Mouse (Mus musculus): ENCODE data around the gene Cul9. TPM values are rescaled to one million over a fixed set of nuclear protein-coding genes. Genes with fewer than 3 reads are reported as not detected.

Cul9 gene
- polyA plus RNA-seq, 1 experiment from 2014 or later = 5.8 TPM

DNA sequence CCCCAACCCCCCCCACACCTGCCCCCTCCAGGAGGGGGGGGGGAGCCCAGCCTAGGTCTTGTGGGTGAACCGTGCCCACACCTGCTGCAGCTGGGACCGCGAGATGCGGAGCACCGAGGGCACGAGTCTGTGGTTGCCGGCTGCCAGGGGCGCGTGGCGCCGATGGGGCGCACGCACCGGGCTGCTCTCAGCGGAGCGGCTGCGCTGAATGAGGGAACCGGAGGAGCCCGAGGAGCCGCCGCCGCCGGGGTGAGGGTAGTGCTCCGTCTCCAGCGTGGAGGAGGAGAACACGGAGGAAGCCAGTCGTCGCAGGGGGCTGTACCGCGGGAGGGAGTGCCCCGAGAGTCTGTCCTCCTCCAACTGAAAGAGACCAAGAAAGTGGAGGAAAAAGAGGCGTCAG is 85.5 kb downstream of the Cul9 start:
- Histone ChIP-seq H3K9ac (peak overlapping the region; percentile 35), H3K4me3 (replicated peaks) (peak overlapping the region; percentile 43), H3K4me2 (peak overlapping the region; percentile 76), H3K9me3 (replicated peaks) (no peaks in the 10 kb centered on the region), H3K27me3 (peaks cover 71% of the 10 kb centered on the region), H3K4me1 (peaks cover 21% of the 10 kb centered on the region), H3K27ac (no peak overlapping the region), H3K36me3 (no peaks in the 10 kb centered on the region)
- ATAC-seq (replicated peaks; ENCODE audit: low FRiP score) = no peak
- WGBS = 1% methylated on average over 32 of the region's 32 CpGs

GRCm38 (mm10) chr17:46458439-46458838 is 87.7 kb downstream of the Cul9 start:
- H3K27me3 ChIP-seq = peaks cover 88% of the 10 kb centered on the region
- no peak overlapping the region for H3K4me2 ChIP-seq
- no peak overlapping the region for H3K9ac ChIP-seq
- no peak overlapping the region for H3K27ac ChIP-seq
- H3K4me3 ChIP-seq (replicated peaks) = no peak overlapping the region
- H3K36me3 ChIP-seq = no peaks in the 10 kb centered on the region
- 45% methylated on average over 3 of the region's 3 CpGs for WGBS
- H3K4me1 ChIP-seq = peaks cover 43% of the 10 kb centered on the region
- no peak for ATAC-seq (replicated peaks; ENCODE audit: low FRiP score)
- H3K9me3 ChIP-seq (replicated peaks) = no peaks in the 10 kb centered on the region

DNA sequence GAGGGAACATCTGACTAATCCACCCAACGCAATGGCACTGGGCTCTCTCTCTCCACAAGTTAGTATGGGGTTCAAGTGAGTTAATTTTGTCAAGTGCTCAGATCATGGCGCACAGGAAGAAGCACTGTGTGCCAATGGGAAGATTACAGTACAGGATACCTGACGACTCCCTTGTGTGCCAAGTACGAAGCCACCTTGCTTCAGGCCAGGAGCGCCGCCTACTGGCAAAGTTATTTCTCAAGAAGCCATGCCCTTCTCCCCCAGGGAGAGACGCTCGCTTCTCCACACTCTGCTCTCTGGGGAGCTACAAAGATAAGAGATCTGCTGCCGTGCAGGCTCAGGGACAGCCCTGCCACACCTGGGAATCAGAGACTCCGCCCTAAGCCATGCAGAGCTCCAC is 88.4 kb downstream of the Cul9 start:
- Histone ChIP-seq H3K36me3 (no peaks in the 10 kb centered on the region), H3K4me1 (peaks cover 50% of the 10 kb centered on the region), H3K4me3 (replicated peaks) (no peak overlapping the region), H3K27ac (no peak overlapping the region), H3K4me2 (no peak overlapping the region), H3K9me3 (replicated peaks) (no peaks in the 10 kb centered on the region), H3K27me3 (peaks cover 95% of the 10 kb centered on the region), H3K9ac (no peak overlapping the region)
- WGBS = 10% methylated on average over 10 of the region's 10 CpGs
- ATAC-seq (replicated peaks; ENCODE audit: low FRiP score) = no peak

DNA sequence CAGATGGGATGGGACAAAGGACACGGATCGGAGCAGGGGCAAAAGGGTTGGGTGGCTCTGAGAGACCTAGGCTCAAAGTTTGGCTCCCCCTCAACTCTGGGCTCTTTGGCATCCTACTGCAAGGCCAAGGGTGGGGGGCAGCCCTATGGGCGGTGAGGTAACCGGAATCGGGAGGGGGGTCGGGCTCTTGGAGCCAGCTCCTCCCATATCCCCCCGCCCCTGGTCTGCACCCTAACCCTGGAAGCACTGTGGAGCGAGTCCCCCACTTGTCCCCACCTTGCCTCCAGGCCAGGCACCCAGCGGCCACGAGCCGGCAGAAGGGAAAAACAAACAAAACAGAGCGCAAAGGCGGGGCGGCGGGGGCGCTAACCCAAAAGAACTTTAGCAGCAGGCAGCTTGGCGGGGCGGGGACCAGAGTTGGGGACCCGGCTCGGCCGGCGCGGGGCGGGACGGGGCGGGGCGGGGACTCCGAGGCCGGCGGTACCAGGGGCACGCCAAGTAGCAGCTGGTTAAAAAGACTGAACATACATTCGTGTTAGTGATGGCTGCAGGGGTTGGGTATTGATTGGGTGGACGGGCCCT is 91.0 kb downstream of the Cul9 start:
- WGBS = under 1% methylated on average over 33 of the region's 33 CpGs
- 0 out of 2 replicates have a peak, but pooled peaks have one; percentile 33 for ATAC-seq (replicated peaks; ENCODE audit: low FRiP score)

DNA sequence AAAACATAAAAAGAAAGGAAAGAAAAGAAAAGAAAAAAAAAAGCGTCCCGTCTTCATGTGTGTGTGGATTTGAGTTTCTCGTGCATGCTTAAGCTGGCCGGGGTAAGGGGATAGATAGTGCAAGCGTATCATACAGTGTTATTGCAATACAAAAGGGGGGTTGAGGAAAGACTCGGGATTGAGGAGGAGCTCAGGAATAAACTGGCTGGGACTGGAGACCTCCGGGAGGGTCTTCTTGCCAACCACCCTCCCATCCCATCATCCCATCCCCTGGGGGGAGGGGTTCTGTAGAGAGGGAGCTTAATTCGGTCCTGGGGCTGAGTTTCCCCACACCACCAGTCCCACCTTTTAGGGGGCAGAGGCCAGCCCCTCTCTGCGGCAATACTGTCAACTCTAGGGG is 91.6 kb downstream of the Cul9 start:
- 4% methylated on average over 9 of the region's 9 CpGs for WGBS
- H3K9ac ChIP-seq = no peak overlapping the region
- H3K27me3 ChIP-seq = peaks cover 85% of the 10 kb centered on the region
- H3K27ac ChIP-seq = no peak overlapping the region
- no peak for ATAC-seq (replicated peaks; ENCODE audit: low FRiP score)
- H3K36me3 ChIP-seq = no peaks in the 10 kb centered on the region
- H3K4me2 ChIP-seq = peak overlapping the region; percentile 84
- no peaks in the 10 kb centered on the region for H3K9me3 ChIP-seq (replicated peaks)
- peaks cover 41% of the 10 kb centered on the region for H3K4me1 ChIP-seq
- peak overlapping the region; percentile 44 for H3K4me3 ChIP-seq (replicated peaks)

More for the DNA sequence above, 91.0 kb downstream of the Cul9 start:
- Histone ChIP-seq H3K4me1 (peaks cover 42% of the 10 kb centered on the region), H3K9me3 (replicated peaks) (no peaks in the 10 kb centered on the region), H3K27me3 (peaks cover 91% of the 10 kb centered on the region), H3K27ac (no peak overlapping the region), H3K9ac (peak overlapping the region; percentile 29; the same call in 1 of the 2 replicates), H3K36me3 (no peaks in the 10 kb centered on the region), H3K4me3 (replicated peaks) (peak overlapping the region; percentile 44), H3K4me2 (peak overlapping the region; percentile 84)

DNA sequence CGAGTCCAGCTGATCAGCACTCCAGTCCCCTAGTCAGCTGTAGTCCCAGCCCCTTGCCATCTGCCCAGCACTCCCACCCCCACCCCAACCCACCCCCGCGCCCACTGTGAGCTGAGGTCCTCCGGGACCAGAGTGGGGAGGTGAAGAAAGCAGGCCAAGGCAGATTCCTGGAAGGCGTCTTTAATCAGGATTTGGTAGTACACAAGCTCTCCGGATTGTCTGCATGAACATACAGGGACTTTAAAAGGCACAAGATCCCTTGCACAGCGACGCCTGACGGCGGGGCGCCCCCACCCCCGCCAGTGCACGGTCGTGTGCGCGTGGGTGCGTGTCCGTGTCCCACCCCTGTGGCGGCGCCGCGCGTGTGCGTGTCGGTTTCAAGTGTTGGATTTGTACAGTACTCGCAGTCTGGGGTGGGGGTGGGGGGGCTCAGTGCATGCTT is 92.2 kb downstream of the Cul9 start:
- Histone ChIP-seq H3K4me2 (peak overlapping the region; percentile 84), H3K27ac (no peak overlapping the region), H3K9ac (no peak overlapping the region), H3K9me3 (replicated peaks) (no peaks in the 10 kb centered on the region), H3K4me3 (replicated peaks) (peak overlapping the region; percentile 44), H3K36me3 (no peaks in the 10 kb centered on the region), H3K27me3 (peaks cover 79% of the 10 kb centered on the region), H3K4me1 (peaks cover 41% of the 10 kb centered on the region)
- under 1% methylated on average over 26 of the region's 26 CpGs for WGBS
- ATAC-seq (replicated peaks; ENCODE audit: low FRiP score) = no peak

DNA sequence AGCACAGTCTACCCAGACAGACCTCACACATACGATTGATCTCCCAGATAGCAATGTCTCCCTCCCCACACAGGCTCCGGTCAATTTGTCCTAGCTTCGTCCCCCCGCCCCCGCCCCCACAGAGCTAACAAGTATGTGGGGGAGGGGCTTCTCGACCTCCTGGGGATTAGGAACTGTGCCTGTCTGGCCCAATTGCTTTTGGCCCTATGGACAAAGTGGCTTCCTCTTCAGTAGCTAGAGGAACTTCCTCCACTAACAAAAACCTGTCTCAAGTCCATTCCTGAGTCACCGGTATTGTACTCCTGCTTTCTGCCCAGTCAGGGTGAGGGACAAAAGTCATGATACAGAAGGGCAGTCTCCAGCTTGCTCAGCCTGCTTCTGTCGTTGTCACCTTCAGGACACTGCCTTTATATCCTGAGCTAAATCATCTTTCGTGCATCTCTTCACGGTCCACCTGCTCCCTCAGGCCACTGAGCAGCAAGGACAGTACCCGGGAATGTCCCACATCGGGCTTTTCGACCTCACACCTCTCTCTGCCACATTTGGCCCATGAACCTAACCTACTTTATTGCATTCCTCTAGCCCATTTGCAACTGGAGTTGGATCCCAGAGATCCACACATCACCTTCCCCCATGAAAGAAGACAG is 92.8 kb downstream of the Cul9 start:
- no peaks in the 10 kb centered on the region for H3K36me3 ChIP-seq
- H3K4me3 ChIP-seq (replicated peaks) = peak overlapping the region; percentile 44; the same call in 1 of the 2 replicates
- H3K9ac ChIP-seq = no peak overlapping the region
- H3K27ac ChIP-seq = no peak overlapping the region
- H3K27me3 ChIP-seq = peaks cover 73% of the 10 kb centered on the region
- H3K4me1 ChIP-seq = peaks cover 38% of the 10 kb centered on the region
- WGBS = 5% methylated on average over 13 of the region's 13 CpGs
- peak overlapping the region; percentile 84; the same call in 1 of the 2 replicates for H3K4me2 ChIP-seq
- H3K9me3 ChIP-seq (replicated peaks) = no peaks in the 10 kb centered on the region
- no peak for ATAC-seq (replicated peaks; ENCODE audit: low FRiP score)

GRCm38 (mm10) chr17:46452683-46453082 is 93.5 kb downstream of the Cul9 start:
- Histone ChIP-seq H3K27me3 (peaks cover 66% of the 10 kb centered on the region), H3K9ac (no peak overlapping the region), H3K4me3 (replicated peaks) (no peak overlapping the region), H3K4me1 (peaks cover 37% of the 10 kb centered on the region), H3K9me3 (replicated peaks) (no peaks in the 10 kb centered on the region), H3K36me3 (no peaks in the 10 kb centered on the region), H3K4me2 (no peak overlapping the region), H3K27ac (no peak overlapping the region)
- 32% methylated on average over 5 of the region's 5 CpGs for WGBS
- ATAC-seq (replicated peaks; ENCODE audit: low FRiP score) = no peak

Small RNA genes lying within 50 kb of the gene (microRNA-seq; reads per million reads assigned to microRNA genes)
- gene Mir6976 = not detected

Other genes starting within 250 kb of the Cul9 start
- gene Dlk2, start 249.0 kb downstream of the Cul9 start, polyA plus RNA-seq (2015; fragmentation: Nextera tagmentation; extraction: Ambion mirVana) = 0.42 and 0.85 TPM in 2 replicates
- gene Abcc10, start 218.0 kb downstream of the Cul9 start, polyA plus RNA-seq (2015; fragmentation: Nextera tagmentation; extraction: Ambion mirVana) = 5.8 and 6.3 TPM in 2 replicates
- gene Zfp318, start 162.7 kb downstream of the Cul9 start, polyA plus RNA-seq (2015; fragmentation: Nextera tagmentation; extraction: Ambion mirVana) = 9.9 and 10.3 TPM in 2 replicates
- 0.51 and 0.64 TPM in 2 replicates for gene Crip3, start 117.5 kb downstream of the Cul9 start, polyA plus RNA-seq (2015; fragmentation: Nextera tagmentation; extraction: Ambion mirVana)
- gene Slc22a7, start 107.9 kb downstream of the Cul9 start, polyA plus RNA-seq (2015; fragmentation: Nextera tagmentation; extraction: Ambion mirVana) = not detected in 2 replicates
- 0.17 and 0.26 TPM in 2 replicates for gene Ttbk1, start 58.7 kb downstream of the Cul9 start, polyA plus RNA-seq (2015; fragmentation: Nextera tagmentation; extraction: Ambion mirVana)
- gene Dnph1, start 49.7 kb downstream of the Cul9 start, polyA plus RNA-seq (2015; fragmentation: Nextera tagmentation; extraction: Ambion mirVana) = 58.0 and 58.5 TPM in 2 replicates
- 9.1 and 9.5 TPM in 2 replicates for gene Srf, start 9.8 kb upstream of the Cul9 start, polyA plus RNA-seq (2015; fragmentation: Nextera tagmentation; extraction: Ambion mirVana)
- 120 and 138 TPM in 2 replicates for gene Ptk7, start 83.1 kb upstream of the Cul9 start, polyA plus RNA-seq (2015; fragmentation: Nextera tagmentation; extraction: Ambion mirVana)
- gene Klc4, start 99.6 kb upstream of the Cul9 start, polyA plus RNA-seq (2015; fragmentation: Nextera tagmentation; extraction: Ambion mirVana) = 36.9 and 42.4 TPM in 2 replicates
- 108 and 124 TPM in 2 replicates for gene Mrpl2, start 99.8 kb upstream of the Cul9 start, polyA plus RNA-seq (2015; fragmentation: Nextera tagmentation; extraction: Ambion mirVana)
- gene Cul7, start 103.9 kb upstream of the Cul9 start, polyA plus RNA-seq (2015; fragmentation: Nextera tagmentation; extraction: Ambion mirVana) = 55.5 and 59.2 TPM in 2 replicates
- 63.9 and 65.4 TPM in 2 replicates for gene Rrp36, start 128.0 kb upstream of the Cul9 start, polyA plus RNA-seq (2015; fragmentation: Nextera tagmentation; extraction: Ambion mirVana)
- gene Mea1, start 132.4 kb upstream of the Cul9 start, polyA plus RNA-seq (2015; fragmentation: Nextera tagmentation; extraction: Ambion mirVana) = 146 and 147 TPM in 2 replicates
- 119 and 131 TPM in 2 replicates for gene Klhdc3, start 134.5 kb upstream of the Cul9 start, polyA plus RNA-seq (2015; fragmentation: Nextera tagmentation; extraction: Ambion mirVana)
- gene Ppp2r5d, start 158.7 kb upstream of the Cul9 start, polyA plus RNA-seq (2015; fragmentation: Nextera tagmentation; extraction: Ambion mirVana) = 96.7 and 105 TPM in 2 replicates
- 25.6 and 28.5 TPM in 2 replicates for gene Pex6, start 165.1 kb upstream of the Cul9 start, polyA plus RNA-seq (2015; fragmentation: Nextera tagmentation; extraction: Ambion mirVana)
- gene Gnmt, start 182.8 kb upstream of the Cul9 start, polyA plus RNA-seq (2015; fragmentation: Nextera tagmentation; extraction: Ambion mirVana) = 1.5 and 2.8 TPM in 2 replicates
- gene Cnpy3, start 205.8 kb upstream of the Cul9 start, polyA plus RNA-seq (2015; fragmentation: Nextera tagmentation; extraction: Ambion mirVana) = 79.3 and 83.5 TPM in 2 replicates
- 0.33 and 0.64 TPM in 2 replicates for gene Ptcra, start 217.3 kb upstream of the Cul9 start, polyA plus RNA-seq (2015; fragmentation: Nextera tagmentation; extraction: Ambion mirVana)
- 75.6 and 80.0 TPM in 2 replicates for gene 2310039H08Rik, start 226.2 kb upstream of the Cul9 start, polyA plus RNA-seq (2015; fragmentation: Nextera tagmentation; extraction: Ambion mirVana)
- gene Rpl7l1, start 236.3 kb upstream of the Cul9 start, polyA plus RNA-seq (2015; fragmentation: Nextera tagmentation; extraction: Ambion mirVana) = 179 and 189 TPM in 2 replicates